Mouse (Mus musculus) bone marrow, adult 2 months (tissue): ENCODE measurements around the gene Farp1.

Experiments
- CTCF ChIP-seq: fragments of 200-500 bp; IDR thresholded peaks from 2 replicates; pipeline ENCODE4 v1.5.1; 2011; ENCODE audit warnings: low read length, control low read depth; ENCODE audit not compliant: control insufficient read depth, insufficient read depth
- POLR2A ChIP-seq: fragments of 200-500 bp; IDR thresholded peaks from 2 replicates; pipeline ENCODE4 v1.6.1; 2011; ENCODE audit warnings: low read depth, mild to moderate bottlenecking, control low read depth, low read length, borderline replicate concordance; ENCODE audit not compliant: control insufficient read depth

DNA sequence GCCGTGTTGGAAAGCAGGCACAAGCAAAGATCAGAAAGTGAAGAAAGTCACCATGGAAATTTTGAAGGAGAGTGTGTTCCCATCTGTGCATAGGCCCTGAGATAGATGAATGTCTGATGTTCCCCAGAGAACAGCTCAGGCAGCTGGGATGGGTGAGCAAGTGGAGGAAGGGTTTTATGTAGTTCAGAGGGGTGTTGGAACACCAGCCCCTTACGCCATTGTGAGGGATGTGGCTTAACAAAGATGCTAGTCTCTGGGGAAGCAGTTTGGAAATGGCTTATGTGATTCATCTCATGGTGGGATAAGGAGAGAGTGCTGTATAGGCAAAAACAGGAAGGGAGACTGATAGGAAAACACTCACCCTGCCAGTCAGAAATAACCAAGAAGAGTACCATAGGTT, 159.0 kb downstream of the Farp1 start:
- no peak for TF ChIP-seq POLR2A
- no peak for TF ChIP-seq CTCF
